Mouse (Mus musculus): ENCODE results near the gene Stard5. TPM values are rescaled to one million over a fixed set of nuclear protein-coding genes. Genes with fewer than 3 reads are reported as not detected.

Gene Stard5
- total RNA-seq (2017), result 32.2 to 38.7 TPM (median 38.0 TPM) in 3 replicates

DNA sequence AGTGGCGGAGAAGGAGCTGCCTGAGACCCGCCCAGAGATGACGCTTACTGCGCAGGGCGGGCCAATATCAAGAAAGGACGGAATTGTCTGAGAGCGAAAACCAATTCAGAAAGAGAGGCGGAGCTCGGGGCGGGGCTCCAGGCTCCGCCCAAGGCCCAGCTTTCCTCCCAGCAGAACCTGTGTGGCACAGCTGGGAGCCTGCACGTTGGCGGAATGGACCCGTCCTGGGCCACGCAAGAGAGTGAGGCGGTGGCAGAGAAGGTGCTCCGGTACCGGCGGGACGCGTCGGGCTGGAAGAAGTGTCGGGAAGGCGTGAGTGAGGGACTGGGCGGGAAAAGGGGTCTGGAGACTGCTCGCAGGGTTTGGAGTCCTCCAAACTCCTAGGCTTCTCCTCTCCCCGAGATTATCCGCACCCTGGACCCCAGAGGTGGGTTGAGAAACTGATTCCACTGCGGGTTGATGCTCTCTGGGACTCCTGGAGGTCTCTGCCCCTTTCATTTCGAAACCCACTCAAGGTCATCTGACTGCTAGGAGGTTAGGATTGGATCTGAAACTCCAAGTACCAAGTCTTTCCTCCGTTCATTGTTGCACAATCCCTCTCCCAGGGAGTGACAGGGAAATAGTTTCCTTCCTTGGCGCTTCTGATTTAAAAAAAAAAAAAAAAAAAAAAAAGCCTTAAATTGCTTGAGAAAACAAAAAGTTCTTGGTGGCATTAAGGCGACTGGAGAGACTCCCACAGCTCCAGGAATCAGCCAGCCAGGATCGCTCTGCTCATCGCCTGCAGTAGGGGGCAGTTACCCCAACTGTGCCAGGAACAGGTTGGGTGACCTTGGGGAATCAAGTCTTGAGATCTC is at the start of gene Stard5:
TSS of gene Stard5 (plus strand) at position 132 of the 854 bp plus-strand sequence.
- ATAC-seq (replicated peaks; ENCODE audit: insufficient number of reproducible peaks, low FRiP score, low TSS enrichment, poor library complexity, severe bottlenecking), result peak; percentile 95

DNA sequence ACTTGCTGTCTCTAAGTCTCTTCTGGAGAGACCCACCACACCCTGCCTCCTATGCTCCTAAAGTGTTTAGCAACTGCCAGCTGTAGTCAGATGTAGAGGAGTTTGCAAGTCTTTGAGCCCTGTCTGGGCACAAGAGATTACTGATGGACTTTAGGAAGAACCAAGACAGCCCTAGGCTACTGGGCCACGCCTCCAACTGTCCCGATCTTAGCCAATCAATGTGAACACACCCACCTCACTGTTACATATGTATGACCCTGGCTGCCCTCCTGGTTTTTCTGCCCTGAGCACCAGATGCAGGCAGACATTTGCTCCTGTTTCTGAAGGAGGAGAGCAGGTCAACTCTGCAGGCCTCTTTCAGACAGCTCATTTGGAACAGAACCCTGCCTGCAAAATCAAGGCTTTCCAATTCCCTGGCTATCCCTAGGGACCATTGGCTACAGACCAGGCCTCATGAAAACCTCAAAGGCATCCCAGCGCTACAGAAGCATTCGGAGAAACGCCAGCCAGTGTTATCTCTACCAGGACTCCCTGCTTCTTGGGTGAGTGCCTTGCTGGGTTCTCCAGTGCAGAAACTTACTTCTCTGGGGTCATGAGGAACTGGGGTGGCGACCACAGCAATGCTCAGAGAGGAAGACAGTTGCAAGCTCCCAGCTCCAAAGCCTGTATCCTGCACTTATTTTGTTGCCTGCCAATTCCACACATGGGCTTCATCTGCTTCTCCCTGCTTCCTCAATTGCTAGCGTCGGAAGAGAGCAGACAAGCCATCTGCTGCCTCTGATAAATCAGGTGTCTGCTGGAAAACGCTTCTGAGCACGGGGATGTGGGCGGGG is 46.9 kb upstream of the Stard5 start, which contains the start of gene Tmc3:
TSS of gene Tmc3 (plus strand) at position 289 of the 833 bp plus-strand sequence.
- ATAC-seq (replicated peaks; ENCODE audit: insufficient number of reproducible peaks, low FRiP score, low TSS enrichment, poor library complexity, severe bottlenecking), result no peak

DNA sequence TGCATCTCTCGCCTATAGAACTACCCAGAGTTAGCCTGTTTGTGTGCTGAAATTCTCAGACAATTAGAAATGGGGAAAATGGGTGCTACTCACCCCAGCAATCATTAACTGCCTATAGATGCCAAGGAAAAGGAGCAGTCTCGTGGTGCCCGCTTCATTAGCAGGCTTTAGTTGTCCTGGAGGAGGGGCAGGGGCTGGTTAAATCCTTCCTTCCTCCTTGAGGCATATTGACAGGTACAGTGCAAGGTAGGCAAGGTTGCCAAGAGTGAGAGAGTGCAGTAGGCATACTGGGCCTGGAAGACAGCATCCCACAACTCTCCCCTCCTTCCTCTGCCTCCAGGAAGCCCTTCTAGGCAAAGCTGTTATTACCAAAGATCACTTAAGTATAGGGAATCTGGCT is 37.7 kb upstream of the Stard5 start:
- ATAC-seq (replicated peaks; ENCODE audit: insufficient number of reproducible peaks, low FRiP score, low TSS enrichment, poor library complexity, severe bottlenecking), result no peak

DNA sequence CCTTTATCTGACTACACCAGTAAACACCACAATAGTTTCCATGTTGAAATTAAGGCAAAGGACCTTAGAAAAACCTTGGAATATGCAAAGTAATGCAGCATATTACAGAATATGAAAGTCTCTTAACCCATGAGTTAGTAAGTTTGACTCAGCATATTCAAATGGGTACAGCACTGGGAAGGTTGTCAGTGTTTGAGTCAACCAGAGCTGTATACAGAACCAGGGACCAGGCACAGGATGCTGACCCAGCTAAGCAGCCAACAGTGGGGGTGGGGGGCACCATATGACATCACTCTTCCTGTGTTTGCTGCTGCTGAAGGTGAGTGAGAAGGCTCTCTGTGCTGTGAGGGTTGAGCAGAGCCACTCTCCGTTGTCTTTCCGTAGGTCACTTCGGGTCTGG is 34.7 kb upstream of the Stard5 start:
- no peak for ATAC-seq (replicated peaks; ENCODE audit: insufficient number of reproducible peaks, low FRiP score, low TSS enrichment, poor library complexity, severe bottlenecking)

DNA sequence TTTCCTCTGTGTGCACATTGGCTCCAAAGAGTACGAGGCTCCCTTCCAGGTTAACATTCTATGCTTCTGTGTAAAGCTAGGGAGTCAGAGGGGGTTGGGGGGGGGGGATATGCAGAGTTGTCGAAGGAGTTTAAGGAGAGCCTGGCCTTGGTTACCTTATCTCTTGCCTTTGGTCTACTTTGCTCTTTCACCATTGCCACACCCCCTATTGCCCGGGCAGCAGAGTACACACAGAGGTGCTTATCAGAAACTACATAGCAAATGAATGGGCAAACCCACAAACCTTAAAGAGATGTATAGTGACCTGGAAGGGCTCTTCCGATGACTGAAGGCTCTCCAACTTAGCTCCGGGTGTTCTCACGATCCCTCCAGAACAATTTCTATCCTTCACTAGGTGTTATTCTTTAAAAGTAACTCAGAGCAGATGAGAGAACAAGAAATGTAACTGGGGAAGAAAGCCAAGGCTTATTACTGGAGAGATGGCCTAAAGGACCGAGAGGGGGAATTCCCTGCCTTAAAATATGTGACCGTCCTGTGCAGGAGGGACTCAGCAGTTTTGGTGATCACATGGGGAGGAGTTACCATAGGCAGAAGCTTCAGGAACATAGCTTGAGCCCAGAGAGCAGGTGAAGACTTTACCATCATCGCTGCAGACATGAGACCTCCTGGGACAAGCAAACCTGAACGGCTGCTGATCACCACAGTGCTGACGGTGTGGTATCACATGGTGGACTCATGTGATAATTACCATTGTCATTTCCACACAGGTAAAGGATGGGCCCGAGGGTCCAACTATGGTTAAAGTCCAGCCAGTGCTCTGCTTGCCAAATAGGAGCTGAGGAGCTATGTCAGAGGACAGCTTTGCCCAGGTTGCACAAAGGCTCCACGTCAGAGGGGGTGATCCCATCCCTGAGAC is 32.5 kb upstream of the Stard5 start:
- ATAC-seq (replicated peaks; ENCODE audit: insufficient number of reproducible peaks, low FRiP score, low TSS enrichment, poor library complexity, severe bottlenecking), result no peak

DNA sequence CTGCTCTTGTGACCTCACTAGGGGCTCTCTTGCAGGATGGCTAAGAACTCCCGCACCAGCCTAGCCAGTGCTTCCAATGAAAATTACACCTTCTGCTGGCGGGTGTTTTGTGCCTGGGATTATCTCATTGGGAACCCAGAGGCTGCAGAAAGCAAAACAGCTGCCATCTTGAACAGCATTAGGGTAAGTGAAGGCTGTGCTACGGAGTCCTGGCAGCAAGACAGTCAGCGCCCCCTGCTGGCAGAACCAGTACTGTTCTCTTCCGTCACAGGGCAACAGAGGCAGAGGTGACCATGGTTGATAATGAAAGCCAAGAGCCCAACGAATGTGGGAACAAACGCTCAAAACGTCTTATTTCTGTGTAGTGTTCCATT is 31.9 kb upstream of the Stard5 start:
- peak; percentile 81 for ATAC-seq (replicated peaks; ENCODE audit: insufficient number of reproducible peaks, low FRiP score, low TSS enrichment, poor library complexity, severe bottlenecking)

DNA sequence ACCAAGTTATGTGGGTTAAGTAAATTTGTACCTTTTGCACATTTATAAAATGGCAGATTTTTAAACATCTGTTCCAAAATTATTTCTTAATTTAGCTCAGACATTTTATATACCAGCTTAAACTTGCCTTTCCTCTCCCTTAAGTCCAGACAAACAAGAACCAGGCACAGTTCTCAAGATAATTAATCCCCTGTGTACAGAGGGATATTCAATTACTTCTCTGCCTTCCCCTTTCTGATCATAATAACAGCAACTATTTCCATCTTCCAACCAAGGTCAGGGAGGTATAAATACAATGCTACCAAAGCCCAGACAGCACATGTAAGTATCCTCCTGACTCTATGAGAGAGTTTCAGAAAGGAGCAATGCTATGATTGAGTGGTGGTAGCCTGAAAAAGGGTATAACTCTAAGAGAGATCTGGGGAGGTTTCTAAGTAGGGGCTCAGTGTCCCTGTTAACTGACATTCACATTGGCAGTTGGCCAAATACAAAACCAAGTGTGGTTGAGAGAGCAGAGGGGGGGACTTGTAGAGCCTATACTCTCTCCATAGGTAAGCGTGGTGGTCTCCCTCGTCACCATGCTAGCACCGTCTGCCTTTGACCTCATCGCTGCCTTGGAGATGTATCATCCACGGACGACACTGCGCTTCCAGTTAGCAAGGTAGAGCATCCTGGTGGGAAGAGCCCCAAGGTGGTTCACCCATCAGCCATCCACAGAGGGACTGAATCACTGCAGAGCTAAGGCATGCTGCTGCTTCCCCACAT is 27.4 kb upstream of the Stard5 start:
- no peak for ATAC-seq (replicated peaks; ENCODE audit: insufficient number of reproducible peaks, low FRiP score, low TSS enrichment, poor library complexity, severe bottlenecking)

DNA sequence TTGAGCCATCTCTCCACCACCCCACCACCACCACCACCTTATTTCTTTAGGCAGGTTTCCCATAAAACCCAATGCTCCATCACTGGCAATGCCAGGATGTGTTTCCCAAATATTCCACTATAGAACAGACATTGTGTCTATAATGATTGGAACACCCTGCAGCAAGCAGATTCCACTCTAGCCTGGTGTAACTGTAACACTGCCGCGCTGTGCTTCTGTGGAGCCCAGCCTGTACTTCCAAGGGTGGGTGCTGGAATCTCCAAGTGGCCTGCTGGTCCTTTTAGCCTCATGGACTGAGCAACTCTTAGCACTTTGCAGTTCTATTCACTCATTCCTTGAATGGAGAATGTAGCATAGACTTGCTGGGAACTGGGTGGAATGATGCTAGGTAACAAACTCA is 25.0 kb upstream of the Stard5 start:
- no peak for ATAC-seq (replicated peaks; ENCODE audit: insufficient number of reproducible peaks, low FRiP score, low TSS enrichment, poor library complexity, severe bottlenecking)

DNA sequence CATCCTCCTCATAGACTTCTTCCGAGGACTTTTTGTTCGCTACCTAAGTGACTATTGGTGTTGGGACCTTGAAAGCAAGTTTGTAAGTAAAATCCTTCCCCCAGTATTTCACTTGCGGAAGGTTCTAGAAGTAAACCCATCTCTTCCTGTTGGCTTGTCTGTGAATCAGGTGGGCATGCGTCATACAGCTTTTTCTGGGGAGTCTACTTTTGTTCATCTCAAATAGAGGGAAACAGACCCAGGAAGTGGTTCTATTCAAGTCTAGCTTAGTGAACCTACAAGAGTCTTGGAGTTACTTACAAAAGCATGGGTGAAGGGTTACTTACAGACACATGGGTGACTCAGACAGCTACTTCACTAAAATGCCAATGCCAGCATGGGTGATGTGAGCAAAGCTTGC is 21.9 kb upstream of the Stard5 start:
- no peak for ATAC-seq (replicated peaks; ENCODE audit: insufficient number of reproducible peaks, low FRiP score, low TSS enrichment, poor library complexity, severe bottlenecking)

DNA sequence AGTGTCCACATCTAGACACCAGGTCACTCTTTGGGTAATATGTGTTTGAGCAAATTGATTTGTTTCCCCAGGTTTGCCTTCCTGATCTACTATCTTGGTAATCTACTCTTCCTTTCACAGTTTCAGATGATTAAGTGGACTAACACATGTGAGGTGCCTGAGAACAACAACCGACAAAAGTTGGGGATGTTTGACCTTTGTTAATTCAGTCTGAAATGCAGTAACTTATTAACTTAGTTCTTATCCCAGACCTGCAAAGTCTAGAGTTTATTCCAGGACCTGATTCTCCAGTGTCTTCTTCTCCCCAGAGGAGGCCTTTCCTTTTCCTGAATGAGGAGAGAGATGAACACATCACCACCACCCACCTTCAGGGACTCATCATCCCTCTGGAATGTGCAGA is 19.9 kb upstream of the Stard5 start:
- no peak for ATAC-seq (replicated peaks; ENCODE audit: insufficient number of reproducible peaks, low FRiP score, low TSS enrichment, poor library complexity, severe bottlenecking)

DNA sequence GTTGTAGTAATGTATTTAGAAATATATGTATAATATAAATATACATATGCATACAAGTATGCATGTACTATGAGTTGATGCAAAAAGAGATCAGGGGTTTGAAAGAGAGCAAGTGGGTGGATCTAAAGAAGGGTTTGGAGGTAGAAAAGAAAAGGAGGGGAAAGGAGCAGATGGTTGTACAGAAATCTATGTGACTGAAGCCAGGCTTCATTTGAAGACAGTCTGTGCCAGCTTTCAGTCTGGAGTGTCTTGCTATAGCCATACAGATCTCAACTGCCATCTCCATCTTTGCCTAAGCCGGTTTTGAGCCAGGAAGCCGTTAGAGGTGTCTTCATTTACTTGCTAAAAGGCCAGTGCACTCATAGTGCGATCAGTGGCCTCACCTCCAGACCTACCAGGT is 16.5 kb upstream of the Stard5 start:
- no peak for ATAC-seq (replicated peaks; ENCODE audit: insufficient number of reproducible peaks, low FRiP score, low TSS enrichment, poor library complexity, severe bottlenecking)

DNA sequence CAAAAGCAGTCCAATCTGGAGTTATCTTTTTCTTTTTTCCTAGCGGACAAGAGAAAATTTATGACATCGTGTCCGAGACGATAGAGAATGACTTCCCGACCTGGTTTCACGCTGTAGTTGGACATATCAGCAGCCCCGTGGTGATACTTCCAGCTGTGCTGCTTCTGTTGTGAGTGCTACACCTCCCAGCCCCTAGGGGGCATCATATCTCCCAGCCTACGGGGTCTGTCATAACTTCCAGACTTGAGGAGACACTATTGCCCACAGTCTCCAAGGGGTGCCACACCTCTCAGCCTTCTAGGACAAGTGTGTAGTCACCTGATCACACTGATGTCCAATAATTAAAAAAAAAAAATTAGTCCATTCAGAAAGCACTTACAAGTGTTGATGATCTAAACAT is 15.9 kb upstream of the Stard5 start:
- peak; percentile 51; the same call in 1 of the 2 replicates for ATAC-seq (replicated peaks; ENCODE audit: insufficient number of reproducible peaks, low FRiP score, low TSS enrichment, poor library complexity, severe bottlenecking)

DNA sequence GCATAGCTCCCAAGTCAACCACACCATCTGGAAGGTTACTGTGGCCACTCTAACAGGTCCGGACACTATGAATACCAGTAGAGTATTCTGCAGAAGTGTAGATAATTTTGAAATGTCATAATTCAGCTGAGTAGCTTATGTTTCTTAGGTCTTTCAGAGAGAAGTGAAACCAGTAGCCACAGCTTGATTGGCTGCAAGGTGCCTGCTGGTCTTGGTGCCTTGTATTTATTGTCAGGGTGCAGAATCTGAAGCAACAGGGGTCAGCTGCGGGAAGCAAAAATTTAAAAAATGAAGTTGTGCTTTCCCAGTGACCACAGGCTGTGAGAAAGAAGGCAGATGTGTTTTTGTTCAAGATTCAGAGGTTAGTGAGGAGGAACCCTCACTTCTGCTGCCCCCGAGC is 15.5 kb upstream of the Stard5 start:
- ATAC-seq (replicated peaks; ENCODE audit: insufficient number of reproducible peaks, low FRiP score, low TSS enrichment, poor library complexity, severe bottlenecking), result peak; percentile 67

DNA sequence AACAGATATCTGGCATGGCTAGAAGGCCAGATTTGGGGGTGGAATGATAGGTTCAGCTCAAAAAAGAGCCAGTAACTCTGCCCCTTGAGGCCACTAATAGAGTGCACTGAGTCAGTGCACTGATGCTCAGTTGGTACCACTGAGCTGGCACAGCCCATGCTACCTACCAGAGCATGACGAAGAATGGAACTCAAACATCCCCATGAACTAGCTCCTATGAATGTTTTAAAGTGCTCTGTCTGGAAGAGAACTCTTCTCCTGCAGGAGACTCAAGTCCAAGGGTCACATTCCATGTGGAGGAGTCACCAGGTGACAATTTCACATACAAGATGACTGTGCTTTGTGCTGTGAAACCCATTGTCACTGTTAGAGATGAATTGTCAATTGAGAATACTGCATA is 13.1 kb upstream of the Stard5 start:
- no peak for ATAC-seq (replicated peaks; ENCODE audit: insufficient number of reproducible peaks, low FRiP score, low TSS enrichment, poor library complexity, severe bottlenecking)

DNA sequence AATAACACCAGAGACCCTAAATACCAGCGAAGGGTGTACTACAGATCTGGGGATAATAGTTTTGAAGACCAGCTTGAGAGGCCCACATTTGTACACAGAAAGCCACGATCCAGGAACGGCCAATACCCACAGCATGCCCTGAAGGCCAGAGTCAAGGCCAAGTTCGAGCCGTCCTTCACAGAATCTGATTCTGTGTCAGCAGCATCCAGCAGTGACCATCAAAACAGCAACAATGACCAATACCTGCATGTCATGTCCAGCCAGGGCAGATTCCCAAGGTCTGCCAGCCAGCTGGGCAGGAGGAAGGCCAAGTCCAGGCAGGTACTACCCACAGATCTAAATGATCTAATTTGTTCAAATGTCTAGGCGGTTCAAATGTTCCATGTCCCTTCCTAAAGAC is 9.2 kb upstream of the Stard5 start:
- no peak for ATAC-seq (replicated peaks; ENCODE audit: insufficient number of reproducible peaks, low FRiP score, low TSS enrichment, poor library complexity, severe bottlenecking)

DNA sequence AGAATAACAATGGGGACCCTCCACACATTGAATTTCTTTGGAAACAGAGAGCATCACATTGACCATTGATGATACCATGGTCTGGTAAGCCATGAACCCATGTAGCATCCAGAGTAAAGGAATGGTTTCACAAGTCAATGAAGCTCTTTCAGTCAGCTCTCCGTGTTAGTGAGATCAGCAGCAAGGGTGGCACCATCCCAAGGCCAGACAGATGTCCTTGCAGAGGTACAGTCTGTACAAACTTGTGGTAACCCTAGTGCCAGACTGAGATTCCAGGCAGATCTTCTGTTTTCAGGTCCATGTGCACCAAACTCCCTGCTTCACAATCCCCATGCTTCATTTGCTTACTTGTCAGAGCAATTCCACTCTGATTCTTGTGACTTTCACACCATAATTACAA is 7.7 kb upstream of the Stard5 start:
- no peak for ATAC-seq (replicated peaks; ENCODE audit: insufficient number of reproducible peaks, low FRiP score, low TSS enrichment, poor library complexity, severe bottlenecking)

DNA sequence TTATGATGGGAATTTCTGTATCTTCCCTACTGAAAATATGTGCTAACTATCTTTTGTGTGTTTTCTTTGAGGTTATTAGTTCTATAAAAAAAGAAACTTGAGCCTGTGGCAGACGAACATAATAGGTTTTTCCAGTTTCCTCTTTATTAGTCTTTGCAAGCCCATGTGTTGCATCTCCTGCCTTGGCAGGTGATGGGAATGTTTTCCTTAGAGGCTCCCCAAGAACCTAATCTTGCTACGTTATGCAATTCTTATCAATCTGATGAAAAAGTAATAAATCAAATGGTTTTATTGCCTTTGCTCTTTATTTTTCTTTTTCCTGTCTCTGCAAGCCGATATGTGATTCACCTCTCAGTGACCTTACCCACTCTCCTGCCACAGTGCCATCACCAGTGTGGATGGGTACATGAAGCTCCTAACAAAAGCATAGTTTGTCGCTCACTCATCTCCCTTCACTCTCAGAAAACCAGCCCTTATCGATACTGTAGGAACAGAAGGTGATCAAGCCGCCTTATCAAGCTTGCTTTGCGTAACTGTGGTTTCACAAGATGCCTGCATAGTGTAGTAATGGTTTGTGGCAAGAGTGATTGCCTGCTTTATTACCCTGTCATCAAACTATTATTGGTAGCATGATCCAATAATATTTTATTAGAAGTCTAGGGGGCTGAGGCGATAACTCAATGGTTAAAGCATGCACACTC is 5.1 kb upstream of the Stard5 start:
- ATAC-seq (replicated peaks; ENCODE audit: insufficient number of reproducible peaks, low FRiP score, low TSS enrichment, poor library complexity, severe bottlenecking), result no peak

DNA sequence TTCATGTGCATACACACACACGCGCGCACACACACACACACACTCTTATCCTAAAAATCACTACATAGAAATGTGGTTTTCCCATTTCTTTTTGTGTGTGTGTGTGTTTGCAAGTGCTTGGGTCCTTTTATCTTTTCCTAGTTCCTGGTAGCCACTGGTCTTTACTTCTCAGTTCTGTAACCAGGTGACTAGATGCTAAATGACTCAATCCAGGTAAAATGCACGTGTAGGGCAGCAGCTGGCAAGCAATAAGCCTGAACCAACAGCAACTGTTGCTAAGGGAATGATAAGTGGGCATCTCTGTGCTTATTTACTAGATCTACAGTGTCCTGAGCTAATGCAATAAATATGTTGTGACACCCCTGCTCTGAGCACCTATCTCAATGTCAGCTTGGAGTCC is 4.4 kb upstream of the Stard5 start:
- no peak for ATAC-seq (replicated peaks; ENCODE audit: insufficient number of reproducible peaks, low FRiP score, low TSS enrichment, poor library complexity, severe bottlenecking)
